Mouse (Mus musculus) kidney, adult 2 months (tissue): ENCODE measurements around the gene Gm826. TPM values are rescaled to one million over a fixed set of nuclear protein-coding genes. Genes with fewer than 3 reads are reported as not detected.

Experiments used
- DNase-seq: peaks from one replicate; pipeline ENCODE4 v3.0.0; 2021
- H3K27ac ChIP-seq: fragments of 200-500 bp; 2 replicates; pipeline ENCODE4 v1.5.1; 2012; ENCODE audit warnings: low read depth, low read length, control low read depth, inconsistent platforms; ENCODE audit not compliant: insufficient read depth
- H3K27me3 ChIP-seq: fragments of 200-500 bp; replicated peaks from 2 replicates; pipeline ENCODE4 v1.6.1; 2012; ENCODE audit warnings: mild to moderate bottlenecking, moderate library complexity, low read length, inconsistent platforms; ENCODE audit not compliant: control insufficient read depth, insufficient read depth
- H3K36me3 ChIP-seq: fragments of 200-500 bp; 2 replicates; pipeline ENCODE4 v1.6.1; 2012; ENCODE audit warnings: mild to moderate bottlenecking, moderate library complexity, low read length, inconsistent platforms; ENCODE audit not compliant: control insufficient read depth, insufficient read depth
- H3K4me1 ChIP-seq: fragments of 200-500 bp; 2 replicates; pipeline ENCODE4 v1.6.1; 2011; ENCODE audit warnings: low read length; ENCODE audit not compliant: control insufficient read depth, insufficient read depth
- H3K4me3 ChIP-seq: fragments of 200-500 bp; 2 replicates; pipeline ENCODE4 v1.5.1; 2011; ENCODE audit warnings: mild to moderate bottlenecking, low read depth, low read length, control low read depth; ENCODE audit not compliant: insufficient read depth
- CTCF ChIP-seq: fragments of 200-500 bp; conservative IDR thresholded peaks from 2 replicates; pipeline ENCODE4 v1.5.1; 2011; ENCODE audit warnings: low read depth, mild to moderate bottlenecking, control low read depth, low read length, moderate library complexity, mixed read lengths; ENCODE audit not compliant: insufficient read depth, insufficient read length
- POLR2A ChIP-seq: fragments of 200-500 bp; IDR thresholded peaks from one replicate; pipeline ENCODE4 v1.6.1; 2011; ENCODE audit warnings: low read depth, low read length, control low read depth
- WGBS: fragments of 180-500 bp; shearing (Covaris S2); methylation state at CpG from one replicate; pipeline ENCODE4 v1.1.7; 2018; 5-methylcytosine and 5-hydroxymethylcytosine counted together
- polyA plus RNA-seq: library from polyadenylated mRNA; depleted of rRNA; stranded (reverse); fragments of >200 nt; gene quantifications from 2 replicates; pipeline ENCODE4 v1.2.3, GENCODE M21; 2012

The Gm826 gene
- polyA plus RNA-seq, 1 experiment: 0.25 TPM

DNA sequence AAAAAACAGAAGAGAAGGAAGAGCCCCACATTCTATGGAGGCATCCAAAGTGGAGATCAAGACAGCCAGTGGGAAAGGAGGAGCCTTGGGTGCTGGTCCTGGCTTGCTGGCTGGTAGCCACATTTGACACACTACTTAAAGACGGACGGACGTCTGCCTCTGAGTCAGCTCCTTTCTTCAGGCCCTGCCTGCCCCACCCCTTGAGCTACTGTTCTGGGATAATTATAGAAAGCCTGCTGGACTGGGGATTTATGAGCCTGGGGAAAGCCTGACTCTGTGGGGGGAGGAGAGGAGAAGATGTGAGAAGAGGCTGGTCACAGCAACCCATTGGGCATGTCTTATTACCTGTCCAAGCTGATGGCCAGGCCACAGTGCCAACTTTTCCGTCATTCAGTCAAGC, 12.1 kb downstream of the Gm826 start:
- WGBS: 37% methylated on average over 4 of the region's 4 CpGs

DNA sequence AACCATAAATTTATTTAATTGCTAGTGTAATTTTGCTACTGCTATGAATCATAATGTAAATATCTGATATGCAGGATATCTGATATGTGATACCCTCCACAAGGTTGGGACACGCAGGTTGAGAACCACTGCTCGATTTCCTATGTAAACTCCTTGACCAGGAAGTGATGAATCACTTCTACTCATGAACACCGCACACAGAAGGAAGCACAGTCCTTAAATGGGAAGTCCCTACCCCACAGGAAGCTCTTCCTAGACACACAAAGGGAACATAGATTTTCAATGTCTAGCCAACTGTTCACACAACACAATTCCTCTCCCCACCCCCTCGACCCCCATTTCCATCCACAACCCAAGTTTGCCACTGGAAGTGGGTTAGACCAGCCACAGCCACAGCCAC, 15.7 kb downstream of the Gm826 start:
- Histone ChIP-seq H3K27ac (no peak overlapping the region), H3K4me3 (no peak overlapping the region), H3K27me3 (no peaks in the 10 kb centered on the region), H3K4me1 (no peaks in the 10 kb centered on the region), H3K36me3 (no peaks in the 10 kb centered on the region)
- TF ChIP-seq POLR2A (no peak), CTCF (no peak)
- no peak for DNase-seq
- 30% methylated on average over 4 of the region's 4 CpGs for WGBS

More for the DNA sequence above, 12.1 kb downstream of the Gm826 start:
- no peaks in the 10 kb centered on the region for H3K27me3 ChIP-seq
- H3K36me3 ChIP-seq: no peaks in the 10 kb centered on the region
- peak; percentile 34 for DNase-seq
- no peaks in the 10 kb centered on the region for H3K4me1 ChIP-seq
- TF ChIP-seq CTCF: no peak
- TF ChIP-seq POLR2A: no peak
- H3K27ac ChIP-seq: no peak overlapping the region
- no peak overlapping the region for H3K4me3 ChIP-seq

DNA sequence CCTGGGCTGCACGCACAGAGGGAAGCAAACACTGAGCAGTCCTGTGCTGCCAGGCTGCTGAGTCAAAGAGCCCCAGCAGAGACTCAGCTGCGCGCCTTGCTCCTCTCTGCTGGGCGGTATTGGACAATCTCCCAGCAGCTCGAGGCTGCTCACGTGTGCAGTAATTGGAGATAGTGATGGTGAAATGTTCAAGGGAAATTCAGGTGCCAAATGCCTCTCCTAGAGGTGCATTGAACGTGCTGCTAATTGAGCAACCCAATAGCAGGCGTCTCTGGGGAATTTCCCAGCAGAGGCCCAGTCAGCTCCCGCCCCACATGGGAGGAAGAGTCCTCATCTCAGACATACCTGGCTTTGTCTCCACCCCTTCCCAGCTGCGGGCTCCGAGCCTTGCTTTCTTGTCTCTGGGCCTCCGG, 20.4 kb downstream of the Gm826 start:
- no peak for DNase-seq
- Histone ChIP-seq H3K27ac (no peak overlapping the region), H3K36me3 (no peaks in the 10 kb centered on the region), H3K4me1 (no peaks in the 10 kb centered on the region), H3K27me3 (no peaks in the 10 kb centered on the region), H3K4me3 (no peak overlapping the region)
- TF ChIP-seq POLR2A (no peak), CTCF (no peak)
- 49% methylated on average over 12 of the region's 12 CpGs for WGBS

GRCm38 (mm10) chr2:160305070-160305469, 28.9 kb downstream of the Gm826 start:
- no peaks in the 10 kb centered on the region for H3K36me3 ChIP-seq
- no peak for DNase-seq
- 90% methylated on average over 3 of the region's 3 CpGs for WGBS
- H3K27ac ChIP-seq: no peak overlapping the region
- H3K27me3 ChIP-seq: no peaks in the 10 kb centered on the region
- H3K4me3 ChIP-seq: no peak overlapping the region
- TF ChIP-seq CTCF: no peak
- TF ChIP-seq POLR2A: no peak
- no peaks in the 10 kb centered on the region for H3K4me1 ChIP-seq

GRCm38 (mm10) chr2:160303992-160304391, 30.0 kb downstream of the Gm826 start:
- no peaks in the 10 kb centered on the region for H3K36me3 ChIP-seq

DNA sequence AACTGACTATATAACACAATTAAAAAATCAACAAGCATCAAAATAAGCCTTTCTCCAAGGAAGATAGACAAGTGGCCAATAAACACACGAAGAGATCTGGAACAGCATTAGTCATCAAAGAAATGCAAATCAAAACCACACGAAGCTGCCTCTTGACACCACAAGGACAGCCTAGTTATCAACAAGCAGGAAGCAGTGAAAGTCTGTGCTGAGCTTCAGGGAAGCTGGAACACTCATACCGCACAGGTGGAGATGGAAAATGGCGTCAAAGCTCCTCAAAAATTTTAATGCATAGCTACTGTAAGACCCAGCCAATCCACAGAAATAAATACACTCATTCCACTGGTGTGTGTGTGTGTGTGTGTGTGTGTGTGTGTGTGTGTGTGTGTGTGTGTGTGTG, 31.9 kb downstream of the Gm826 start:
- no peak for DNase-seq
- WGBS: 73% methylated on average over 4 of the region's 4 CpGs
- TF ChIP-seq POLR2A: no peak
- no peak for TF ChIP-seq CTCF

More at GRCm38 (mm10) chr2:160303992-160304391, 30.0 kb downstream of the Gm826 start:
- no peak overlapping the region for H3K27ac ChIP-seq
- TF ChIP-seq CTCF (no peak), POLR2A (no peak)
- WGBS: 72% methylated on average over 2 of the region's 2 CpGs
- H3K27me3 ChIP-seq: no peaks in the 10 kb centered on the region
- H3K4me1 ChIP-seq: no peaks in the 10 kb centered on the region
- no peak for DNase-seq
- H3K4me3 ChIP-seq: no peak overlapping the region

DNA sequence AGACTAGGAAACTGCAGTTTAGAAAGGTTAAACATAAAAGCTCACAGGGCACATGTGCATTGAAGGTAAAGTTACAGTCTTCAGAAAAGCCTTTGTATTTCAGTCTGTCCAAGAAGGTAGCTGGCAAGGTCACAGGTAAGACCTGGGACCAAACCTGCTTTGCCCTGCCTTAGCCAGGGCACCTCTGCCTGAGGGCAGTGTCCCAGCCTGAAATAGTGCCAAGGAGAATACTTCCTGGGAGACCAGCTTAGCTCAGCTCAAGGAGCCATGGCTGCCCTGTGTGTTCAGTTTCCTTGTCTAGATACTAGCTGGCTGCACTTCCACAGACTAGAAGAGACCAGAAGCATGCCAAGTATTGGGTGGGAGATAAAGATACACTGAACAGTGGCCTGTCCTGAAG, 35.4 kb downstream of the Gm826 start:
- Histone ChIP-seq H3K4me3 (no peak overlapping the region), H3K36me3 (no peaks in the 10 kb centered on the region), H3K27ac (no peak overlapping the region), H3K4me1 (no peaks in the 10 kb centered on the region), H3K27me3 (no peaks in the 10 kb centered on the region)
- DNase-seq: peak; percentile 52
- no peak for TF ChIP-seq CTCF
- TF ChIP-seq POLR2A: no peak

More for the DNA sequence above, 31.9 kb downstream of the Gm826 start:
- no peaks in the 10 kb centered on the region for H3K36me3 ChIP-seq
- no peaks in the 10 kb centered on the region for H3K4me1 ChIP-seq
- no peak overlapping the region for H3K27ac ChIP-seq
- no peak overlapping the region for H3K4me3 ChIP-seq
- no peaks in the 10 kb centered on the region for H3K27me3 ChIP-seq

- Histone ChIP-seq H3K4me1 (no peaks in the 10 kb centered on the region), H3K4me3 (no peak overlapping the region), H3K27me3 (no peaks in the 10 kb centered on the region), H3K27ac (no peak overlapping the region), H3K36me3 (no peaks in the 10 kb centered on the region)
- DNase-seq: no peak
- TF ChIP-seq CTCF (no peak), POLR2A (no peak)
- 48% methylated on average over 10 of the region's 10 CpGs for WGBS
Measured at GRCm38 (mm10) chr2:160288538-160289151, 45.3 kb downstream of the Gm826 start.
